Mouse (Mus musculus) neural tube, embryonic 14.5 days (tissue): ENCODE measurements around the gene Cnfn. TPM values are rescaled to one million over a fixed set of nuclear protein-coding genes. Genes with fewer than 3 reads are reported as not detected.
"Not testable (repeated sequence)": the region's sequence is repeated elsewhere in the genome, so short reads cannot be mapped to it uniquely, and the experiment has no call there.

Source experiments
- ATAC-seq: fragments of 200-750 bp; cut with Nextera tagmentation; 2 replicates; pipeline ENCODE4 v1.8.0; 2017; ENCODE audit warnings: low read depth, mild to moderate bottlenecking, moderate TSS enrichment, moderate library complexity
- H3K27ac ChIP-seq: fragments of 300-500 bp; sonication (generic); 2 replicates; pipeline ENCODE4 v1.5.1; 2014; ENCODE audit warnings: low read depth, mild to moderate bottlenecking, control low read depth, low read length, moderate library complexity, mixed read lengths
- H3K27me3 ChIP-seq: fragments of 300-500 bp; sonication (generic); 2 replicates; pipeline ENCODE4 v1.6.1; 2014; ENCODE audit warnings: low read length; ENCODE audit not compliant: control insufficient read depth, insufficient read depth
- H3K36me3 ChIP-seq: fragments of 300-500 bp; sonication (generic); 2 replicates; pipeline ENCODE4 v1.6.1; 2014; ENCODE audit warnings: low read length, mixed read lengths; ENCODE audit not compliant: control insufficient read depth, insufficient read depth
- H3K4me1 ChIP-seq: fragments of 300-500 bp; sonication (generic); 2 replicates; pipeline ENCODE4 v1.6.1; 2014; ENCODE audit warnings: low read length; ENCODE audit not compliant: control insufficient read depth, insufficient read depth
- H3K4me2 ChIP-seq: fragments of 300-500 bp; sonication (generic); 2 replicates; pipeline ENCODE4 v1.6.1; 2014; ENCODE audit warnings: mild to moderate bottlenecking, low read depth, low read length, control low read depth
- H3K4me3 ChIP-seq: fragments of 300-500 bp; sonication (generic); 2 replicates; pipeline ENCODE4 v1.5.1; 2014; ENCODE audit warnings: low read depth, low read length, control low read depth, mixed read lengths
- H3K9ac ChIP-seq: fragments of 300-500 bp; sonication (generic); replicated peaks from 2 replicates; pipeline ENCODE4 v1.6.1; 2014; ENCODE audit warnings: low read depth, mild to moderate bottlenecking, control low read depth, low read length, mixed read lengths
- H3K9me3 ChIP-seq: fragments of 300-500 bp; sonication (generic); 2 replicates; pipeline ENCODE4 v1.6.1; 2016; ENCODE audit warnings: low read length; ENCODE audit not compliant: control insufficient read depth
- WGBS: fragments of 180-500 bp; shearing (Covaris S2); extraction: QIAGEN DNeasy Blood & Tissue Kit; methylation state at CpG from one replicate; pipeline ENCODE4 v1.1.7; 2014; 5-methylcytosine and 5-hydroxymethylcytosine counted together
- polyA plus RNA-seq: library from polyadenylated mRNA; unstranded; fragments of >200 nt; fragmentation: Nextera tagmentation; extraction: Ambion mirVana; gene quantifications from 2 replicates; pipeline ENCODE4 v1.2.1, GENCODE M21; 2014

Gene Cnfn
- polyA plus RNA-seq, 1 experiment from 2014 or later = not detected

GRCm38 (mm10) chr7:25401986-25402385 is 32.5 kb upstream of the Cnfn start:
- Histone ChIP-seq H3K4me1 (no peaks in the 10 kb centered on the region), H3K27me3 (no peaks in the 10 kb centered on the region), H3K4me2 (no peak overlapping the region), H3K27ac (no peak overlapping the region), H3K36me3 (no peaks in the 10 kb centered on the region), H3K9me3 (no peaks in the 10 kb centered on the region), H3K9ac (no peak overlapping the region), H3K4me3 (no peak overlapping the region)
- no peak for ATAC-seq
- WGBS = 48% methylated on average over 5 of the region's 5 CpGs

- WGBS = 71% methylated on average over 2 of the region's 2 CpGs
- H3K27ac ChIP-seq = no peak overlapping the region
- no peaks in the 10 kb centered on the region for H3K27me3 ChIP-seq
- H3K4me3 ChIP-seq = no peak overlapping the region
- H3K36me3 ChIP-seq = no peaks in the 10 kb centered on the region
- no peak for ATAC-seq
- no peak overlapping the region for H3K9ac ChIP-seq
- H3K9me3 ChIP-seq = no peaks in the 10 kb centered on the region
- no peaks in the 10 kb centered on the region for H3K4me1 ChIP-seq
- no peak overlapping the region for H3K4me2 ChIP-seq
Measured at GRCm38 (mm10) chr7:25401551-25401950, 32.0 kb upstream of the Cnfn start.

GRCm38 (mm10) chr7:25399028-25399427 is 29.5 kb upstream of the Cnfn start:
- H3K4me3 ChIP-seq, ATAC-seq: not testable (repeated sequence)

GRCm38 (mm10) chr7:25398610-25399009 is 29.1 kb upstream of the Cnfn start, which contains the start of gene Lipe:
Gene Lipe, minus strand, starts transcription at chr7:25398710.
- peaks cover 18% of the 10 kb centered on the region for H3K4me1 ChIP-seq
- H3K36me3 ChIP-seq = no peaks in the 10 kb centered on the region
- ATAC-seq = no peak
- H3K27ac ChIP-seq = no peak within 1 kb of the TSS
- H3K4me3 ChIP-seq = no peak within 1 kb of the TSS
- 100% methylated on average over 1 of the region's 1 CpGs for WGBS
- no peaks in the 10 kb centered on the region for H3K9me3 ChIP-seq
- H3K27me3 ChIP-seq = no peaks in the 10 kb centered on the region
- no peak within 1 kb of the TSS for H3K9ac ChIP-seq
- H3K4me2 ChIP-seq = no peak within 1 kb of the TSS

More at GRCm38 (mm10) chr7:25399028-25399427, 29.5 kb upstream of the Cnfn start:
- H3K4me2 ChIP-seq, H3K9me3 ChIP-seq, H3K27me3 ChIP-seq, H3K27ac ChIP-seq, H3K9ac ChIP-seq, H3K36me3 ChIP-seq: not testable (repeated sequence)
- peaks cover 14% of the 10 kb centered on the region for H3K4me1 ChIP-seq

GRCm38 (mm10) chr7:25396621-25397020 is 27.1 kb upstream of the Cnfn start:
- Histone ChIP-seq H3K36me3 (no peaks in the 10 kb centered on the region), H3K27me3 (no peaks in the 10 kb centered on the region), H3K4me3 (peak overlapping the region; percentile 43; the same call in 1 of the 2 replicates), H3K27ac (no peak overlapping the region), H3K9me3 (no peaks in the 10 kb centered on the region), H3K4me2 (peak overlapping the region; percentile 72), H3K9ac (no peak overlapping the region), H3K4me1 (peaks cover 23% of the 10 kb centered on the region)
- ATAC-seq = peak; percentile 1; the same call in 1 of the 2 replicates
- 87% methylated on average over 14 of the region's 14 CpGs for WGBS

- Histone ChIP-seq H3K9ac (peak overlapping the region; percentile 50), H3K36me3 (no peaks in the 10 kb centered on the region), H3K4me2 (peak overlapping the region; percentile 72), H3K9me3 (no peaks in the 10 kb centered on the region), H3K4me3 (peak overlapping the region; percentile 43), H3K27ac (peak overlapping the region; percentile 55), H3K27me3 (no peaks in the 10 kb centered on the region), H3K4me1 (peaks cover 23% of the 10 kb centered on the region)
- ATAC-seq = peak; percentile 97
- 5% methylated on average over 51 of the region's 52 CpGs for WGBS
Measured at GRCm38 (mm10) chr7:25395558-25396521, 26.3 kb upstream of the Cnfn start.

GRCm38 (mm10) chr7:25395186-25395557 is 25.6 kb upstream of the Cnfn start:
- H3K4me1 ChIP-seq = peaks cover 26% of the 10 kb centered on the region
- H3K27me3 ChIP-seq = no peaks in the 10 kb centered on the region
- H3K36me3 ChIP-seq = no peaks in the 10 kb centered on the region
- H3K27ac ChIP-seq = peak overlapping the region; percentile 55
- 2% methylated on average over 22 of the region's 22 CpGs for WGBS
- peak; percentile 69 for ATAC-seq
- peak overlapping the region; percentile 43 for H3K4me3 ChIP-seq
- peak overlapping the region; percentile 72 for H3K4me2 ChIP-seq
- no peaks in the 10 kb centered on the region for H3K9me3 ChIP-seq
- peak overlapping the region; percentile 50 for H3K9ac ChIP-seq

GRCm38 (mm10) chr7:25394754-25395153 is 25.2 kb upstream of the Cnfn start:
- peak overlapping the region; percentile 55; the same call in 1 of the 2 replicates for H3K27ac ChIP-seq
- peaks cover 30% of the 10 kb centered on the region for H3K4me1 ChIP-seq
- 12% methylated on average over 7 of the region's 7 CpGs for WGBS
- H3K9me3 ChIP-seq = no peaks in the 10 kb centered on the region
- peak overlapping the region; percentile 72 for H3K4me2 ChIP-seq
- no peaks in the 10 kb centered on the region for H3K36me3 ChIP-seq
- peak overlapping the region; percentile 50 for H3K9ac ChIP-seq
- ATAC-seq = no peak
- H3K27me3 ChIP-seq = no peaks in the 10 kb centered on the region
- peak overlapping the region; percentile 43 for H3K4me3 ChIP-seq
